Comparison of ENCODE assay signal across 11 mouse cellular contexts in the genomic region with DNA sequence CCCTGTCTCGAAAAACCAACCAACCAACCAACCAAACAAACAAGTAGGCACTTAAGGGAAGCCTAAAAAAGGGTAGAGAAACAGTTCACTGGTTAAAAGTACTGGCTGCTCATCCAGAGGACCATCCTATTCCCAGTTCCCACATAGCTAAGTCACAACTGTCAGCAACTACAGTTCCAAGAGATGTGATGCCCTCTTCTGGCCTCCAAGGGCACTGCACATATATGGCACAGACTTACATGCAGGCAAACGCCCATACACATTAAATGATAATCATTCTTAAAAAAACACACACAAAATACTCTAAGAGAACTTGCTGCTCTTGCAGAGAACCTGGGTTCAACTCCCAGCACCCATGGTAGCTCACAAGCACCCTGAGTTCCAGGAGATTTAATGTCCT. TPM values are rescaled to one million over a fixed set of nuclear protein-coding genes. Genes with fewer than 3 reads are reported as not detected.
DNase-seq lines count a peak whose midpoint lies in the region; ATAC-seq and TF ChIP-seq lines count a peak whose summit lies in the region.
"Had no signal": no experiment of that assay in that cellular context is flagged by ENCODE, and none has a peak within 500 bp of the region (broad histone marks: within the 10 kb centered on the region; RNA-seq: fewer than 3 reads in every experiment).

No protein-coding gene starts in this region.

- ATAC-seq in lung, postnatal 0 days: no peak
- ATAC-seq: forebrain, embryonic 15.5 days; intestine, embryonic 16.5 days had no signal

- H3K27me3 ChIP-seq in heart, adult 2 months (ENCODE audit: control insufficient read depth, insufficient read depth, low read length): no peaks in the 10 kb centered on the region
- H3K27me3 ChIP-seq in thymus, adult 2 months (ENCODE audit: control insufficient read depth, insufficient read depth, low read length): no peaks in the 10 kb centered on the region
- H3K27me3 ChIP-seq in lung, postnatal 0 days (replicated peaks; ENCODE audit: insufficient read depth, low read length): no peaks in the 10 kb centered on the region
- H3K27me3 ChIP-seq: forebrain, embryonic 15.5 days; stomach, embryonic 15.5 days had no signal

- no peak overlapping the region for H3K9ac ChIP-seq in heart, adult 2 months (ENCODE audit: low read depth, low read length)
- H3K9ac ChIP-seq in lung, postnatal 0 days (replicated peaks; ENCODE audit: low read depth): no peak overlapping the region
- H3K9ac ChIP-seq: forebrain, embryonic 15.5 days; stomach, embryonic 15.5 days had no signal

- no peak for DNase-seq in heart, adult 2 months
- no peak for DNase-seq in heart, adult 9 months (ENCODE audit: low spot score in 2 of 2)
- peak; percentile 28 for DNase-seq in thymus, adult 2 months
- no peak for DNase-seq in thymus, adult 18-20 months
- no peak for DNase-seq in lung, postnatal 0 days (ENCODE audit: low spot score)
- DNase-seq in right cerebral cortex, adult 2 months (ENCODE audit: low spot score in 2 of 2): no peak
- no peak for DNase-seq in right cerebral cortex, postnatal 14 days
- no peak for DNase-seq in left cerebral cortex, postnatal 10 days (ENCODE audit: extremely low spot score in 1 of 2, low spot score in 2 of 2)

- H3K27ac ChIP-seq in heart, adult 2 months: no peak overlapping the region
- H3K27ac ChIP-seq in thymus, adult 2 months (ENCODE audit: control insufficient read depth, insufficient read depth, low read length): no peak overlapping the region
- no peak overlapping the region for H3K27ac ChIP-seq in lung, postnatal 0 days (ENCODE audit: low read length)
- H3K27ac ChIP-seq: forebrain, embryonic 15.5 days; stomach, embryonic 15.5 days had no signal

- H3K9me3 ChIP-seq in lung, postnatal 0 days (ENCODE audit: low read length): no peaks in the 10 kb centered on the region
- H3K9me3 ChIP-seq: forebrain, embryonic 15.5 days; stomach, embryonic 15.5 days had no signal

- no peaks in the 10 kb centered on the region for H3K36me3 ChIP-seq in heart, adult 2 months (ENCODE audit: control insufficient read depth, insufficient read depth, low read length)
- H3K36me3 ChIP-seq in thymus, adult 2 months (ENCODE audit: control insufficient read depth, insufficient read depth, low read length): no peaks in the 10 kb centered on the region
- H3K36me3 ChIP-seq in lung, postnatal 0 days (ENCODE audit: insufficient read depth, low read length): no peaks in the 10 kb centered on the region
- H3K36me3 ChIP-seq: forebrain, embryonic 15.5 days; stomach, embryonic 15.5 days had no signal

- no peaks in the 10 kb centered on the region for H3K4me1 ChIP-seq in heart, adult 2 months (ENCODE audit: control insufficient read depth, insufficient read depth, low read length)
- no peaks in the 10 kb centered on the region for H3K4me1 ChIP-seq in thymus, adult 2 months (replicated peaks; ENCODE audit: control insufficient read depth, insufficient read depth, low read length)
- no peaks in the 10 kb centered on the region for H3K4me1 ChIP-seq in lung, postnatal 0 days (ENCODE audit: insufficient read depth, low read depth, low read length)
- H3K4me1 ChIP-seq: forebrain, embryonic 15.5 days; stomach, embryonic 15.5 days had no signal

- H3K79me2 ChIP-seq in heart, adult 2 months (replicated peaks; ENCODE audit: control insufficient read depth, insufficient read depth, low read length): no peaks in the 10 kb centered on the region

- TF ChIP-seq POLR2A in heart, adult 2 months (IDR thresholded peaks at IDR 0.05; ENCODE audit: insufficient read depth, low read depth, low read length): no peak
- TF ChIP-seq POLR2A in thymus, adult 2 months (IDR thresholded peaks at IDR 0.05; ENCODE audit: control insufficient read depth, extremely low read depth, insufficient read depth, low read length, poor library complexity): no peak

- intact Hi-C loops in heart, adult 2 months (cut with DNase I): no loop called here
- intact Hi-C loops in left cerebral cortex, postnatal 10 days (cut with DNase I): no loop called here

- H3K4me2 ChIP-seq in lung, postnatal 0 days (replicated peaks; ENCODE audit: low read depth, low read length): no peak overlapping the region
- H3K4me2 ChIP-seq: forebrain, embryonic 15.5 days; stomach, embryonic 15.5 days had no signal

- 90% methylated on average over 2 of the region's 2 CpGs for WGBS in heart, adult 2 months
- 90% methylated on average over 2 of the region's 2 CpGs for WGBS in thymus, adult 2 months
- 74% methylated on average over 2 of the region's 2 CpGs for WGBS in lung, postnatal 0 days

- peak; percentile 55 for TF ChIP-seq CTCF in heart, adult 2 months (IDR thresholded peaks at IDR 0.05)
- TF ChIP-seq CTCF in thymus, adult 2 months (IDR thresholded peaks at IDR 0.05; ENCODE audit: borderline replicate concordance, control insufficient read depth, extremely low read depth, insufficient read depth, low read length, poor library complexity): no peak
- TF ChIP-seq CTCF in lung, postnatal 0 days (IDR thresholded peaks at IDR 0.05): peak; percentile 52

- no peak for TF ChIP-seq EP300 in heart, adult 2 months (IDR thresholded peaks at IDR 0.05; ENCODE audit: insufficient read depth, low read depth, low read length)
- no peak for TF ChIP-seq EP300 in lung, postnatal 0 days (IDR thresholded peaks at IDR 0.05)

- no peak overlapping the region for H3K4me3 ChIP-seq in heart, adult 2 months
- H3K4me3 ChIP-seq in thymus, adult 2 months (ENCODE audit: control insufficient read depth, insufficient read depth, low read length): no peak overlapping the region
- no peak overlapping the region for H3K4me3 ChIP-seq in lung, postnatal 0 days (ENCODE audit: low read depth, low read length)
- H3K4me3 ChIP-seq: forebrain, embryonic 15.5 days; stomach, embryonic 15.5 days had no signal

RNA-seq across cellular contexts. Expression of a gene that starts 20.4 kb away (rescaled TPM):
- not detected for total RNA-seq in heart, adult 2 months (2021)
- not detected in 2 replicates for polyA plus RNA-seq in heart, adult 2 months (2012; rRNA removed)
- 0.23 and 0.40 TPM in 2 replicates for polyA plus RNA-seq in thymus, adult 2 months (2012; rRNA removed)
- polyA plus RNA-seq in lung, postnatal 0 days (2015; fragmentation: Nextera tagmentation; extraction: Ambion mirVana): 0.21 and 0.24 TPM in 2 replicates
- total RNA-seq in left cerebral cortex, postnatal 10 days (2021): 10 to 100 TPM; 13.2 to 14.6 TPM
